Mouse (Mus musculus) splenic B cell, adult 2 months (primary cell): ENCODE measurements around the gene Ncbp1.

Source experiments
- DNase-seq: peaks from one replicate; pipeline ENCODE4 v3.0.0-alpha.2; 2011; ENCODE audit warnings: low read depth, low spot score
- H3K27me3 ChIP-seq: 2 replicates; pipeline ENCODE4 v1.6.1; 2012; ENCODE audit warnings: mild to moderate bottlenecking, low read length, moderate library complexity, mixed read lengths; ENCODE audit not compliant: control insufficient read depth, poor library complexity, insufficient read depth, severe bottlenecking
- H3K36me3 ChIP-seq: 2 replicates; pipeline ENCODE4 v1.6.1; 2012; ENCODE audit warnings: mild to moderate bottlenecking, low read length, moderate library complexity, mixed read lengths; ENCODE audit not compliant: control insufficient read depth, poor library complexity, insufficient read depth, severe bottlenecking

Ncbp1 gene

DNA sequence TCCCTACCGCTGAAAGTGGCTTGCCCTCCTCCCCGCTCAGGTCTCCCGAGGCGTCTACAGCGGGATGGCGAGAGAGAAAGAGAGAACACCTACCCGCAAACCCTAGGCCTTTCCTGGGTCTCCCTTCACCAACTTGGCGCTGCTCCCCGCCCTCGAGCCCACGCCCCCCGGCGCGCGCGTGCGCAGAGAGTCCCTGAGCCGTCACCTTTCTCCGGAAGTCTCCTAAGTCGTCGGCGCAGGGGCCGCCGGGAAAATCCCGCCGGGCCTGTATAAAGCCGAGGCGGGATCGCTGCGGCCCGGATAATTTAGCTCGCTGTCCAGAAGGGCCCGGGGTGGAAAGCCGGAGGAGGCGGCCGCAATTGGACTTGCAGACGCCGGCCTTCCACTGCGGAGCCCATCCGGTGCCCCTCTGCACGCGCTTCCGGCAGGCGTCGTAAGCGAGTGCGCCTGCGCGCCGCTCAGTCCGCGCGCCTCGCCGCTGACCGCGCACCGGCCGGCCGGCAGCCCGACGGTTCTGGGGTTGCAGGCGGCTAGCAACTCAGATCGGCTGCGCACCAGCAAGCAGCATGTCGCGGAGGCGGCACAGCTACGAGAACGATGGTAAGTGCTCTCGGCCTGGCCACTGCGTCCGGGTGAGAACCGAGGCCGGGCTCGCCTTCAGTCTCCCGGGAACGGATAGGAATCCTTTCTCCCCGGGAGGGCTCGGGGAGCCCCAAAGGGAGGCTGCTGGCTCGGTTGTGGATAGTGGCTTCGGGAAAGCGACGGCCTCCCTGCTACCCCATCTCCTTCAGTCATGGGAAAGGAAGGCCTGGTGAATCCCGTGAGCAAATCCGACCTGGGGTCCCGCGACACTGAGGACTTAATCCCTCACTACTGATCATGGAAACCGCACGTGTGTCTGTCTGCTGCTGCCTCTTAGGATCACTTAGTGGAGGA, at the start of gene Ncbp1, which contains the start of gene Tstd2:
Gene Ncbp1, plus strand, starts transcription at position 327 of the 936 bp plus-strand sequence.
Gene Tstd2, minus strand, starts transcription at position 408 of the 936 bp plus-strand sequence.
- peak; percentile 93 for DNase-seq
- Histone ChIP-seq H3K27me3 (no peaks in the 10 kb centered on the region), H3K36me3 (peaks cover 2% of the 10 kb centered on the region; the same call in 1 of the 2 replicates)

- DNase-seq: no peak
- Histone ChIP-seq H3K27me3 (no peaks in the 10 kb centered on the region), H3K36me3 (no peaks in the 10 kb centered on the region)
Measured at GRCm38 (mm10) chr4:46089524-46090125, 48.8 kb upstream of the Ncbp1 start.

GRCm38 (mm10) chr4:46092429-46093076, 45.9 kb upstream of the Ncbp1 start:
- Histone ChIP-seq H3K36me3 (no peaks in the 10 kb centered on the region), H3K27me3 (no peaks in the 10 kb centered on the region)
- no peak for DNase-seq

GRCm38 (mm10) chr4:46094916-46095825, 43.2 kb upstream of the Ncbp1 start:
- no peaks in the 10 kb centered on the region for H3K36me3 ChIP-seq
- H3K27me3 ChIP-seq: no peaks in the 10 kb centered on the region
- DNase-seq: no peak

- DNase-seq: no peak
- Histone ChIP-seq H3K27me3 (no peaks in the 10 kb centered on the region), H3K36me3 (no peaks in the 10 kb centered on the region)
Measured at GRCm38 (mm10) chr4:46095826-46096159, 42.6 kb upstream of the Ncbp1 start.

DNA sequence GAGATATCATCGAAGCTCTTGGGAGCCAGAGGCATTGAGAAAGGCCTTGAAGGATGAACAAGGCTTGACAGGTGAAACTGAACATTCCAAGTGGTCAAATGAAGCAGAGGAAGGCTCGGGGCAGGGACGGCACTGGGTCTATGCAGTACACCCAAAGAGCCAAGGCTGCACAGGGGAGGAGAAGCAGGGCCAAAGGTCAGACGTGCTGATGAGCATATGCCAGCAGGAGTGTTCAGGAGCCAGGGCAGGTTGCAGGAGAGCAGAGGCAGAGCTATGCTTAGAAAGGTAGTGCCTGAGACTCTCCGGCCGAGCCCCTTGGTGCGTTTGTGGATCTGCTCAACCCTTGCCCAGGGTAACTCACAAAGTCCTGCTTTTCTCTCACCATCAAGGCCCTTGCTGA, 41.9 kb upstream of the Ncbp1 start:
- H3K36me3 ChIP-seq: no peaks in the 10 kb centered on the region
- DNase-seq: no peak
- no peaks in the 10 kb centered on the region for H3K27me3 ChIP-seq

- DNase-seq: no peak
- Histone ChIP-seq H3K27me3 (no peaks in the 10 kb centered on the region), H3K36me3 (no peaks in the 10 kb centered on the region)
Measured at GRCm38 (mm10) chr4:46097591-46097990, 40.8 kb upstream of the Ncbp1 start.

DNA sequence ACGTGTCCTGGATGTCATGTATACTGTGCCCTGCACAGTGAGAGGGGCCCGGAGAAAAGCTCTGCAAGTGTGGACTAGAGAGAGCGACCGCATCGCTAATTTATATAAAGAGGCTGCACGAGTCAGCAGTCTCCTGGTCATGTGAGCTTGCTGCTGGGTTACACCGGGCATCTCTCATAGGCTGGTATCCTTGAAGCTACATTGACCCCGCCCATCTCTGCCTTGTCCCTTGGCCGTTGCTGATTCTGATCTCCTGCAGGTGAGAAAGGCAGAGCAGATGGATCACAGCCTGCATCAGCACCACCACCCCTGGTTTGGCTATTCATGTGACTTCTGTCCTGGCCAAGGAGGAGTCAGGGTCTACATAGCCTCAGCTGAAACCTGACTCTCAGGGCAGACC, 39.3 kb upstream of the Ncbp1 start:
- Histone ChIP-seq H3K36me3 (no peaks in the 10 kb centered on the region), H3K27me3 (no peaks in the 10 kb centered on the region)
- DNase-seq: no peak

- H3K27me3 ChIP-seq: no peaks in the 10 kb centered on the region
- H3K36me3 ChIP-seq: no peaks in the 10 kb centered on the region
- no peak for DNase-seq
Measured at GRCm38 (mm10) chr4:46100539-46100938, 37.9 kb upstream of the Ncbp1 start.

DNA sequence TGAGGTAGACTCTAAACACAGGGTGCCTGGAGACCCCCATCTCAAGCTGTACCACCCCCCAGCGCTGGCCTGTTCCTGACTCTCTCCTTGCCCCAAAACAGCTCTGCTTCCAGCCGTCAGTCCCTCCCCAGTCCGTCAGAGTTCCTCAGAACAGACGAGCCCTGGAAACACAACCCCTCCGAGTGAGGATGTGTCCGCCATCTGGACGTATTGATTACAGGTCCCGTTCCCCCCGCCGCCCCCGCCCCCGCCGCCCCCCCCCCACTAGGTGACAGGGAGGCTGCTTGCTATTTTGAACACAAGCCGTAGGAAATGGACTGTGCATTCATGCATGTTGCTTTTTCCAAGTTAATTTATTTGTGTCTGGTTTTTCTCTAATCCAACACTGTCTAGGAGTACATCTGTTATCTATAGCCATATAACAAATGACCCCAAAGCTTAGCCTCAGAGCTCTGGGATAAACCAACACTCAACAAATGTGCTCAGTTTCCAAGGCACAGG, 37.2 kb upstream of the Ncbp1 start:
- Histone ChIP-seq H3K36me3 (no peaks in the 10 kb centered on the region), H3K27me3 (no peaks in the 10 kb centered on the region)
- no peak for DNase-seq

DNA sequence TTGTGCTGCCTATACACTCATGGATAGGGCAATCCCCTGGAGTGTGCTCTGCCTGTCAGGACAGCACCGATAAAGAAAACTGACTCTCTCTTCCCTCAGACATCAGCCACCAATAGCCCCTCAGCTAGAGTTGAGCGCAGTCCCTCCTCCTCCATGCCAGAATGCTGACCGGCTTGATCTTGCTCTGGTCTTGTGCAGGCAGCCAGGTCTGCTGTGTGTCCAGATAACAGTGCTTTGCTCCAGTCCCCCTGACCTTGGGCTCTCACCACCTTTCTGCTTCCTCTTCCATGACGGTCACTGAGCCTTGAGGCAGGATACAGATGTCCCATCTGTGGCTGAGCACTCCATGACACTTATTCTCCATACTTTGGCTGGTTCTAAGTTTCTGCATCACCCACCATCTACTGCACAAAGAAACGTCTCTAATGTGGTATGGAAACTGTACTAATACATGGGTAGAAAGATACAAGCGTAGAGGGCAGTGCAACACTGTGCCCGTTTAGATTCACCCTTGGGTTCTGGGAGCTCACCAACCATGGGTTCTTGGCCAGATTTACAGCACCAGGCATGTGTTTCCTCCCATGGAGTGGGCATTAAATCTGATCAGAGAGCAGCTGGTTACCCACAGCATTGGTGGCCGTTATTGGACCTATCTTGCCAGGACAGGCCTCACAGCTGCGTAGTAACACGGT, 36.2 kb upstream of the Ncbp1 start:
- Histone ChIP-seq H3K27me3 (no peaks in the 10 kb centered on the region), H3K36me3 (no peaks in the 10 kb centered on the region)
- no peak for DNase-seq

GRCm38 (mm10) chr4:46110084-46110483, 28.3 kb upstream of the Ncbp1 start:
- no peak for DNase-seq
- Histone ChIP-seq H3K36me3 (0 out of 2 replicates have a peak, but pooled peaks cover 3% of the 10 kb centered on the region), H3K27me3 (no peaks in the 10 kb centered on the region)

DNA sequence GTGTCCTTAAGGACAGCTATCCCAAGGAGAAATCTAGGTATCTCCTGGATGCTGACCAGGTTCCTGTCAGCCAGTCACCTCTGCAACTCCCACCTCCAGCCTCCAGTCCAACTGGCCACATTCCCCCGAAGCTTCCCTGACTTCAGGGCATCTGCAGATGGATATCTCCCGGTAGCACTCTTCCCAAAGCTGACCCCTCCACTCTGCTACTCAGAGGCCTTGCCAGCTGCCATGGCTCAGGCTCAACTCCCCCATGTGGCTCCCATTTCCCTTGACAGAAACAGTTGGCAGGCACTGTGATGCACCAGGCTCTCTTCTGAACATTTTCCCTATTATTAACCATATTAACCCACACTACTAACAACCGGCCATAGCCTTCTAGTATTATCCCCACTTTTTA, 27.1 kb upstream of the Ncbp1 start:
- DNase-seq: no peak

DNA sequence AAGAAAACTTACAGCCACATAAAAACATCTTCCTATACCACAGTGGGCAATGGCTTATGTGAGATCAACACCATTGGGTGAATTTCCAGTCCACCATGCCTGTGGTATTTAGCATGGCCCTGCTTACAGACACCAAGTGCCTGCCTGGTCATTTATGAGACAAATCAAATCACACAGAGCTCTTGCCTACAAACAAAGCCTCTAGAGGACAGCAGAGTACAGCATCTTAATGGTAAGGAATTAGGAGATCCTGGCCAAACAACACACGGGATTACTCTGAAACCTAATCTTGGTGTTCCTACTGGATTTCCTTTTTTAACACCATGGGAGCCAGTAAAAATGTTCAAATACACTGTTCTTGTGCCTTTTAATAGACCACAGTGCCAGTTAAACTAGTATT, 23.1 kb upstream of the Ncbp1 start:
- no peak for DNase-seq
- no peaks in the 10 kb centered on the region for H3K27me3 ChIP-seq
- peaks cover 23% of the 10 kb centered on the region for H3K36me3 ChIP-seq

More for the DNA sequence above, 27.1 kb upstream of the Ncbp1 start:
- H3K36me3 ChIP-seq: peaks cover 10% of the 10 kb centered on the region; the same call in 1 of the 2 replicates
- H3K27me3 ChIP-seq: no peaks in the 10 kb centered on the region
